Mouse (Mus musculus) bone marrow macrophage, adult 2 months (primary cell): Measurements from ENCODE around the gene Olfr521. TPM values are rescaled to one million over a fixed set of nuclear protein-coding genes. Genes with fewer than 3 reads are reported as not detected.
"Not testable (repeated sequence)": the region's sequence is repeated elsewhere in the genome, so short reads cannot be mapped to it uniquely, and the experiment has no call there.

Source experiments
- H3K27ac ChIP-seq: 2 replicates; pipeline ENCODE4 v1.5.1; 2012; ENCODE audit warnings: low read depth, low read length; ENCODE audit not compliant: insufficient read depth
- H3K4me1 ChIP-seq: 2 replicates; pipeline ENCODE4 v1.6.1; 2012; ENCODE audit warnings: low read length; ENCODE audit not compliant: control insufficient read depth, insufficient read depth
- H3K4me3 ChIP-seq: 2 replicates; pipeline ENCODE4 v1.5.1; 2012; ENCODE audit warnings: mild to moderate bottlenecking, low read length, moderate library complexity; ENCODE audit not compliant: insufficient read depth
- CTCF ChIP-seq: IDR thresholded peaks from 2 replicates; pipeline ENCODE4 v1.5.1; 2012; ENCODE audit warnings: low read depth, mild to moderate bottlenecking, low read length, moderate library complexity
- POLR2A ChIP-seq: IDR thresholded peaks from 2 replicates; pipeline ENCODE4 v1.6.1; 2012; ENCODE audit warnings: mild to moderate bottlenecking, low read depth, low read length, borderline replicate concordance
- polyA plus RNA-seq: library from polyadenylated mRNA; stranded (reverse); fragments of >200 nt; gene quantifications from 2 replicates; pipeline ENCODE4 v1.2.4, GENCODE M21; 2012; ENCODE audit not compliant: missing spikeins, insufficient read depth, insufficient read length

Olfr521 gene
- not detected in 2 replicates for polyA plus RNA-seq

DNA sequence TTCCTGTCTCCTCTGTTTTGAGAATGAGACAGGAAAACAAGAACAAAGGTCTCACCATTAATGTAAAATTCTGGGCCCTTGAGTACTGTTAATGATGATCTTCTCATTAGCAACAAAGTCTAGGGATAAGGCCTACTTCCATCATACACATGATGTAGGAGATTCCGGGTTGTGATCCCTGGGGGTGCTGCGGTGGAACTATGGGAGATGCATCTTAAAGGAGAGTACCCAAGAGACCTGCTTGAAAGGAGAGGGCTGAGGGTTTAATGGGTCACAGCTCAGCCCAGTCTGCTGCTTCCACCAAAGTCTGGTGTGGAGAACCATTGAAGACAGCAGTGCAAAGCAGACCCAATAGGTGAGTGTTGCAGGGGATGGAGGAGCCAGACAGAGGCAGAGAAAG is at the start of gene Olfr521:
Gene Olfr521 (plus strand): TSS at position 301 of the 400 bp plus-strand sequence.
- no peaks in the 10 kb centered on the region for H3K4me1 ChIP-seq
- no peak within 1 kb of the TSS for H3K4me3 ChIP-seq
- H3K27ac ChIP-seq: no peak within 1 kb of the TSS
- TF ChIP-seq POLR2A (no peak), CTCF (no peak)

DNA sequence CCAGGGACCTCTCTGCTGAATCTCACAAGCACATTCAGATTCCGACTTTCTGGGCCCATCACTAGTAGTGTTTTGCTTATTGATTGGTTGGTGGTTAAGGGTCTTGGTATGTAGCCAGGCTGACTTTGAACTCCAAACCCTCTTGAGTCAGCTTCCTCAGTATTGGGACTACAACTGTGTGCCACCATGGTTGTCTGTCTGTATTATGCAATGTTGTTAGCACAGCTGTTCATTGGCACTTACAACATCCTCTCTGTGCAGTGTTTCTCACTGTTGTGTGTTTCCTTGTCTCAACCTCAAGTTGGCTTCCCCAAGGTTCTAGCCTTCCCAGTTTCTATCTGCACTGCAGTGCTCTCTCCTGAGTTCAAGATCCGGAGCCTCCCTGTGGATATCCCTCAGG is 46.8 kb upstream of the Olfr521 start:
- peaks cover 21% of the 10 kb centered on the region for H3K4me1 ChIP-seq
- no peak overlapping the region for H3K27ac ChIP-seq
- TF ChIP-seq POLR2A: no peak
- no peak for TF ChIP-seq CTCF
- no peak overlapping the region for H3K4me3 ChIP-seq

DNA sequence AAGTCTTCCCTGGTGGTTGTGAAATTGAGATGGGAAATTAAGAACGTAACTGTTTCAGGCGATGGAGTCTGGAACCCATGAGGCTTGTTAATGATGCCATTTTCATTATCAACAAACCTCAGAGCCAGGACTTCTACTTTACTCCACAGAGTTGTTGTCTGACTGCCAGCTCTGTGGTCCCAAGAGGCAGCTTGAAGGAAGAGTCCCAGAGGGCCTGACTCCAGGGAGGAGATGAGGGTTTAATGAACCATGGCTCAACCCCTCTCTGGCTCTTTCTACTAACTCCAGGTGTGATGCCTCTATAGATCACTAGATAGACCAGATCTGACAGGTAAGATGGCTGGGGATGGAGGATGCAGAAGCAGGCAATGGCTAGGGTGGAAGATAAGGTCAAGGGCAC is 33.3 kb upstream of the Olfr521 start, which contains the start of gene Olfr520:
Gene Olfr520 (plus strand): TSS at position 301 of the 400 bp plus-strand sequence.
- TF ChIP-seq CTCF: no peak
- TF ChIP-seq POLR2A: no peak
- H3K27ac ChIP-seq: no peak within 1 kb of the TSS
- no peaks in the 10 kb centered on the region for H3K4me1 ChIP-seq
- no peak within 1 kb of the TSS for H3K4me3 ChIP-seq

DNA sequence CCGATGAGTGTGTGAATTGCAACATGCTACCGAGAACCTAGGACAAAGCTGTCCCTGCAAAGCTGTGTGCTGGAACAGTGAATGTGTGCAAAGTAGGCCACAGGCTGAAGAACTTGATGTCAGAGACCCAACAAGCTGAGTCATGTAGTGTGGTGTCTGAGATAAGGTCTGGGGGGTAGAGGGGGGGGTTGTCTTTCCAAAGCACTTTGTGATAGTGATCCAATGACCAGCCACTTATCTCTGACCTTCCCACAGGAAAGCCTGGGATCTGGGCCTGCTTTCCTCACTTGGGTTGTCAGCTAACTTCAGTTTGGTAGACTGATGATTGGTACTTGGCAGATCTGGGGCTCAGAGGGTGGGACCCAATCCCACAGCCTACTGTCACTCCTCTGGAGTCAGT is 28.7 kb upstream of the Olfr521 start:
- H3K4me1 ChIP-seq: no peaks in the 10 kb centered on the region
- H3K4me3 ChIP-seq: no peak overlapping the region
- no peak overlapping the region for H3K27ac ChIP-seq
- TF ChIP-seq POLR2A (no peak), CTCF (no peak)

DNA sequence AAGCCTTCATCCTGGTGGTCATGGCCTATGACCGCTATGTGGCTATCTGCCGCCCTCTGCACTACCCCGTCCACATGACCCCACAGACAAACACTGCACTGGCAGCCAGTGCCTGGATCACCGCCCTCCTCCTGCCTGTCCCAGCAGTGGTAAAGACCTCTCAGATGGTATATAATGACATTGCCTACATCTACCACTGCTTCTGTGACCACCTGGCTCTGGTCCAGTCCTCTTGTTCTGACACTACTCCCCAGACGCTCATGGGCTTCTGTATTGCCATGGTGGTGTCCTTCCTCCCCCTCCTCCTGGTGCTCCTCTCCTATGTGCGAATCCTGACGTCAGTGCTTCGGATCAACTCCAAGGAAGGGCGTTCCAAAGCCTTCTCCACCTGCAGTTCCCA is 27.8 kb upstream of the Olfr521 start:
- H3K27ac ChIP-seq, H3K4me3 ChIP-seq, H3K4me1 ChIP-seq: not testable (repeated sequence)

DNA sequence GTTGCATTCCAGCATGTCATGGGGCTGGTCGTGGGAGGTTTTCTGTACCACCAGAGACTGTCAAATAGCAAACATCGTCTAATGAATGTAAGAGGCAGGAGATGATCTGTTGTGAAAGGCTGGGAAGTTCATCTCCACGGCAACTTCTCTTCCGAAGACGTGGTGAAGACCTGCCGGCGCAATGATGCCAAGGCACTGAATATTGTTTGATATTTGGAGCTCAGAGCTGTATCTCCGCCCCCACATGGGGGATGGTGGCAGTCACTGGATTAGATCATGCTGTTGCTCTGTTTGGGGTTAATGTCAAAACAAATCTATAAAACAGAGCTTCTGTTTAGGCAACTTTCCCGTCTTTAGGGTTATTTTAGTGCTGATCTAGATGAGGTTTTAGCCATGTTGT is 24.0 kb upstream of the Olfr521 start:
- Histone ChIP-seq H3K4me1 (peaks cover 11% of the 10 kb centered on the region), H3K27ac (no peak overlapping the region), H3K4me3 (no peak overlapping the region)
- TF ChIP-seq POLR2A: no peak

DNA sequence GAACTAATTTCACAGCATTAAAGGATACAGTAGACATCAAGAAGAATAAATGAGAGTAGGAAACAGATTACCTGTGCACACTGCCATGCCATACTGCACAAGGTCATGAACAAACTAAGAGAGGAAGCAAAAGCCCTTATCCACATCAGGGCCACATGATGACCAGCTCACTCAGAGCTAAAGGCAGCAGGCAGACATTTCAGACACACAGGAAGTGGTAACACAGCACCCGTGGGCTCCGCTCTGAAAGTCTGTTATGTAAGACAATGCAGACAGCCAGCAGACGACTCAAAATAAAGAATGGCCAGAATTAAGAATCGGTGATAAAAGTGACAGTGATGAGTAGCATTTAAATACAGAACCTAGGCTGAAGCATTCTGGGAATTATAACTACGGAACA is 18.1 kb downstream of the Olfr521 start:
- no peak overlapping the region for H3K4me3 ChIP-seq
- TF ChIP-seq POLR2A (no peak), CTCF (no peak)
- H3K27ac ChIP-seq: peak overlapping the region; percentile 47
- H3K4me1 ChIP-seq: peaks cover 18% of the 10 kb centered on the region

DNA sequence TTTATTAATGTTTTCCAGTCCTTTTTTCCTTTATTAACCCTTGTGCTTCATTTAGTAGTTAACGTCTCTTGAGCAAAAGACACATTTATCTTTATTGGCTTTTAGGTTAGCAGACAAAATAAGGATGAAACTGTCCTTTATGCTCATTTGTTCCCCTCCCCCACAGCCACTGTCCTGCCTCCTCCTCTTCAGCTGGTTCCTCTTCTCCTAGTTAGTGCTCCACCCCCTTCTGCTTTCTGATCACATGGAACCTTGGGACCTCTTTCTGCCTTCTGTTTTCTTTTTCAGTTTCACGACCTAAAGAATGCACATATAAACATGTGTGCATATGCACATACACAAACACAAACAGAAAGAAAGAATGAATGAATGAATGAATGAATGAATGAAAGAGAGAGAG is 18.6 kb downstream of the Olfr521 start:
- TF ChIP-seq CTCF (no peak), POLR2A (no peak)
- H3K27ac ChIP-seq: peak overlapping the region; percentile 62
- peaks cover 18% of the 10 kb centered on the region for H3K4me1 ChIP-seq
- no peak overlapping the region for H3K4me3 ChIP-seq

DNA sequence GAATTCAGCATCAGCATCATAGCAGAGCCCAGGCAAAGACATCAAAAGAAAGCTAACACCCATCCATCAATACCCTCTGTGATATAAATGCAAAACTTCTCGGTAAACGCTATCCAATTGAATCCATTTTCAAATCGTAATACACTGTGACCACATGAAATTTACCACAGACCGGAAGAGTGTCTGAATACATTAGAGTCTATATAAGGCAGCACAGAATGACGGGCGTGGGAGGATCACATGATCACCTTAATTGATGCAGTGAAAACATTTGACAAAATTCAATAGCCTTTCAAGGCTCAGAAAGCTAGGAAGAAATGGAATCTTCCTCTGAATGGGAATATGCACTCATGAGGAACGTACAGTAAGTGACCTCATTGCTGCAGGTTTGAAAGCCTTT is 20.1 kb downstream of the Olfr521 start:
- H3K4me3 ChIP-seq: no peak overlapping the region
- TF ChIP-seq CTCF (no peak), POLR2A (no peak)
- H3K4me1 ChIP-seq: peaks cover 18% of the 10 kb centered on the region
- no peak overlapping the region for H3K27ac ChIP-seq

DNA sequence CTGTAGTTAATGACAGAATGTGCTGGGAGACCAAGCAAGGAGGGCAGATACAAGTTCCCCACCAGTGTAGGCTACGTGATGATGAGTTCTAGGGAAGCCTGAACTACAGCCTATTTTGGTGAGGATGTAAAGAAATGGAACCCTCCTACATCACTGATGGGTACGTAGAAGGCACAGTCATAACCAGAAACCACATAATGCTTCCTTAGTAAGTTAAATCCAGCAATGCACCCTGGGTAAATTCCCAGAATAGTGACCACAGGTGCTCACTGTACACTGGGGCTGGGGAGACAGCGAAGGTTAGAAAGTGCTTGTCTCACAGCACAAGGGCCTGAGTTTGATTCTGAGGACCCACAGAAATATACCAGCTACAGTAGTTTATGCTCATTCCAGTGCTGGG is 22.2 kb downstream of the Olfr521 start:
- peaks cover 11% of the 10 kb centered on the region for H3K4me1 ChIP-seq
- H3K4me3 ChIP-seq: no peak overlapping the region
- no peak overlapping the region for H3K27ac ChIP-seq
- TF ChIP-seq POLR2A (no peak), CTCF (no peak)

DNA sequence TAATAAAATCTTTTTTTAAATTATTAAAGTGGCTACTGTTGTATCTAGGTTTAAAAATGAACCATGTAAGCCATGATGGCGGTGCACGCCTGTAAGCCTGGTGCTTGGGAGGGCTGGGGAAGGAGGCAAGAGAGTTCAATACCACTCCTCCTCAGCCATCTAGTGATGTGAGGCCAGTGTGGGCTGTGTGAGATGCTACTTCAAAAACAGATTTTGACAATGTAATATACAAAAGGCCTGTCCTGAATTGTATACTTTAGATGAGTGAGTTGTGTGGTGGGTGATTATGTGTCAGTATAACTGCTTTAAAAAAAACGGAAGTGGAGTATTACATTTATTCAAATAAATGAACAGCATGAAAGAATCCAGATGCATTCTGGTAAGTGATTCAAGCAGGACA is 23.5 kb downstream of the Olfr521 start:
- no peak overlapping the region for H3K4me3 ChIP-seq
- TF ChIP-seq CTCF: no peak
- TF ChIP-seq POLR2A: no peak
- no peak overlapping the region for H3K27ac ChIP-seq
- H3K4me1 ChIP-seq: peaks cover 3% of the 10 kb centered on the region; the same call in 1 of the 2 replicates
